Comparison of ENCODE assay signal across 8 mouse cellular contexts in the genomic region with DNA sequence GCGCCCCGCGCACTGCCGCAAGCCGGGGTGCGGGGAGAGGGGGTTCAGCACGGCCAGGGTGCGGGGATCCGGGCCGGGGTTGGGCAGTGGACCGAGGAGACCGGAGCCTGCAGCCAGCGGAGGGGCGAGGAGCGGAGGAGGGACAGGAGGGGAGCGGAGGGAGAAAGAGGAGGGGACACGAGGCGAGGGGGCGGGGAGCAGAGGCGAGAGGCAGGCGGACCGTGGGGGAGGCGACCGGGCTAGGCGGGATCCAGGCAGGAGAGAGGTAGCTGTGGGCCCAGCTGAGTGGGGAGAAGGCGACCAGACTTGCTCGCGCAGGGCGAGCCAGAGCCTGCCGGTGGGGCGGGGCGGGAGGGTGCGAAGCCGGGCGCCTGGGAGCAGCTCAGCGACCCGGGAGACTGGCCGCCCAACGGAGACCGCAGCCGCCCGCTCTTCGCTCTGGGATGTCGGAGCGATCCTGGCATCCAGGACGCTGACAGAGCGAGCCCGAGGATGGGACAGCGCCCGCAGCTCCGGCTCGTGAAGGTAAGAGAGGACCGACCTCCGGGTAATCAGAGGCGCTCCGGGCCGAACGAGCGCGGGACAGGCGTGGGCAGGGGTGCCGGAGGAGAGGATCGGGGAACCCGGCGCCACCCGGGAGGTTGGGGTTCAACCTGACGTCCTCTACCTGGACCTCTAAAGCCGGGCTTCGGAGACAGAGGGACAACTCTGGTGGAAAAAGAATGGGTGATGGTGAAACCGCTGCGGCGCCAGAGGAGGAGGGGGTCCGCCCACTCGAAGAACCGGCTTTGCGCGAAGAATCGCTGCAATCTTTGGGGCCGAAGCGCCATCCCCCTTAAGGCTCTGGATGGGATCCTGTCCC. TPM values are rescaled to one million over a fixed set of nuclear protein-coding genes. Genes with fewer than 3 reads are reported as not detected.
A peak's percentile ranks its signal among the peaks of the same experiment; 100 is the strongest.
DNase-seq lines count a peak whose midpoint lies in the region; ATAC-seq lines count a peak whose summit lies in the region.

A gene (plus strand): TSS at position 276 of the 862 bp plus-strand sequence.

- intact Hi-C loops in left cerebral cortex, postnatal 14 days (cut with DNase I): loop anchor here (5.0 kb wide), 2 partner anchors 39 to 136 kb away; no protein-coding TSS in a partner anchor

- H3K27ac ChIP-seq in forebrain, embryonic 15.5 days (replicated peaks): peak within 1 kb of the TSS; percentile 39; the same call in 1 of the 2 replicates
- H3K27ac ChIP-seq in neural tube, embryonic 11.5 days (ENCODE audit: low read depth, low read length): no peak within 1 kb of the TSS

- peak; percentile 83 for ATAC-seq in forebrain, embryonic 15.5 days (replicated peaks)
- 0 out of 2 replicates have a peak, but pooled peaks have one; percentile 45 for ATAC-seq in neural tube, embryonic 11.5 days (ENCODE audit: insufficient read depth, low FRiP score, low TSS enrichment)
- ATAC-seq in inflammation-experienced regulatory T-cells, adult 6 months: no peak

- DNase-seq in adrenal gland, adult 2 months: peak; percentile 50
- DNase-seq in adrenal gland, adult 18-20 months (ENCODE audit: low spot score in 2 of 2): no peak
- peak; percentile 7 for DNase-seq in ovary, adult 18-20 months (ENCODE audit: low spot score)
- DNase-seq in ovary, postnatal 14 days (ENCODE audit: low spot score): no peak
- peak in 1 of 2 experiments; percentile 53 for DNase-seq in left cerebral cortex, postnatal 14 days (ENCODE audit: low spot score in 2 of 2)
- DNase-seq in neural tube, embryonic 11.5 days (ENCODE audit: low spot score): peak; percentile 61

- WGBS in forebrain, embryonic 15.5 days: under 1% methylated on average over 73 of the region's 80 CpGs
- WGBS in neural tube, embryonic 11.5 days: 1% methylated on average over 55 of the region's 80 CpGs

- no peaks in the 10 kb centered on the region for H3K9me3 ChIP-seq in forebrain, embryonic 15.5 days
- no peaks in the 10 kb centered on the region for H3K9me3 ChIP-seq in neural tube, embryonic 11.5 days (ENCODE audit: control insufficient read depth, low read length)

- peak within 1 kb of the TSS; percentile 77 for H3K4me3 ChIP-seq in forebrain, embryonic 15.5 days
- peak within 1 kb of the TSS; percentile 55 for H3K4me3 ChIP-seq in neural tube, embryonic 11.5 days (ENCODE audit: low read depth, low read length)

- H3K4me2 ChIP-seq in forebrain, embryonic 15.5 days (replicated peaks): peak within 1 kb of the TSS; percentile 98
- peak within 1 kb of the TSS; percentile 85 for H3K4me2 ChIP-seq in neural tube, embryonic 11.5 days (ENCODE audit: low read depth)

- peaks cover 59% of the 10 kb centered on the region for H3K27me3 ChIP-seq in forebrain, embryonic 15.5 days
- H3K27me3 ChIP-seq in neural tube, embryonic 11.5 days (ENCODE audit: control insufficient read depth, insufficient read depth, low read length): peaks cover 60% of the 10 kb centered on the region

- no peaks in the 10 kb centered on the region for H3K36me3 ChIP-seq in forebrain, embryonic 15.5 days
- H3K36me3 ChIP-seq in neural tube, embryonic 11.5 days (ENCODE audit: control insufficient read depth, insufficient read depth, low read length): no peaks in the 10 kb centered on the region

- peak within 1 kb of the TSS; percentile 76 for H3K9ac ChIP-seq in forebrain, embryonic 15.5 days (replicated peaks)
- H3K9ac ChIP-seq in neural tube, embryonic 11.5 days (ENCODE audit: low read length): peak within 1 kb of the TSS; percentile 60

- H3K4me1 ChIP-seq in forebrain, embryonic 15.5 days: peaks cover 23% of the 10 kb centered on the region
- peaks cover 14% of the 10 kb centered on the region; the same call in 1 of the 2 replicates for H3K4me1 ChIP-seq in neural tube, embryonic 11.5 days (ENCODE audit: control insufficient read depth, insufficient read depth, low read length)

RNA-seq across cellular contexts. Expression of the gene that starts here (rescaled TPM):
- not detected for total RNA-seq in adrenal gland, adult 2 months (2021)
- polyA plus RNA-seq in adrenal gland, adult 2 months (2012; rRNA removed): 0.11 TPM in 1 of 2 replicates, not detected in the other
- under 1 TPM in 1 of 2 experiments, not detected in 1; 0.27 TPM for total RNA-seq in adrenal gland, adult 18-20 months (2021)
- 4.1 and 4.2 TPM in 2 replicates for polyA plus RNA-seq in forebrain, embryonic 15.5 days (2015; fragmentation: Nextera tagmentation; extraction: Ambion mirVana)
- 10 to 100 TPM; 40.3 to 45.1 TPM for total RNA-seq in left cerebral cortex, postnatal 14 days (2021)
- polyA plus RNA-seq in neural tube, embryonic 11.5 days (2014; fragmentation: Nextera tagmentation; extraction: Ambion mirVana): 0.24 and 0.97 TPM in 2 replicates
- not detected for polyA plus RNA-seq in inflammation-experienced regulatory T-cells, adult 6 months (2017; shearing (Covaris generic))

Comparison
In these comparisons a context has a peak if more than half of its experiments do, and no peak if none do; other contexts are left out.
1. RNA of the gene that starts here (total RNA-seq): 40.3 to 45.1 TPM in left cerebral cortex, postnatal 14 days; 0.27 TPM in adrenal gland, adult 18-20 months and not detected in adrenal gland, adult 2 months; every median in the first group is over 10 times any median in the second.
2. Peak in DNase-seq in adrenal gland, adult 2 months; RNA of the gene not detected or under 1 TPM.
3. Peak in DNase-seq, ATAC-seq, H3K4me3 ChIP-seq, H3K9ac ChIP-seq and H3K4me2 ChIP-seq in neural tube, embryonic 11.5 days; RNA of the gene not detected or under 1 TPM.